Mouse (Mus musculus): ENCODE measurements around the gene Xylt1. TPM values are rescaled to one million over a fixed set of nuclear protein-coding genes. Genes with fewer than 3 reads are reported as not detected.

Gene Xylt1
- polyA plus RNA-seq, 1 experiment from 2014 or later, result 1.0 TPM

DNA sequence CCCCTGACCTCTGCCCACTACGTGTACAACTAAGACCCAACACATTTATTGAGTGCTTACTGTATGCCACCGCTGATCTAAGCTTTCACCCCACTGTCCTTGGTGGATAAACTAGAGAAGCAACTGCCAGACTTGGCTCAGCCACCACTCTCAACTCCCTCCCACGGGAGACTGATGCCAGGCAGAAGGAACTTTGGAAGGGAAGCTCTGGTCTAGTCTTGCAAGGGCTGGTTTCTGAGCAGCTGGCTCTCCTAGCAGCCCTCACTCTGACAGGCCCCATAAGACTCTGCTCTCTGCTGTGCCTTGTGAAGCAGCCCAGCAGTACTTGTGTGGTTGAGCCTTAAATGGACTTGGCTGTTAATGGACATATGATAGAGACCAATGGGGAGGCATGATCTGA lies 60.2 kb downstream of the Xylt1 start:
- Histone ChIP-seq H3K27me3 (no peaks in the 10 kb centered on the region), H3K27ac (no peak overlapping the region), H3K4me2 (no peak overlapping the region), H3K4me3 (no peak overlapping the region), H3K36me3 (no peaks in the 10 kb centered on the region), H3K9me3 (no peaks in the 10 kb centered on the region), H3K9ac (no peak overlapping the region), H3K4me1 (no peaks in the 10 kb centered on the region)
- WGBS, result 76% methylated on average over 3 of the region's 3 CpGs
- ATAC-seq (ENCODE audit: borderline replicate concordance, extremely low read depth, low FRiP score, low TSS enrichment), result no peak

GRCm38 (mm10) chr7:117442639-117443038 lies 61.9 kb downstream of the Xylt1 start:
- H3K27me3 ChIP-seq, result no peaks in the 10 kb centered on the region
- H3K36me3 ChIP-seq, result no peaks in the 10 kb centered on the region
- H3K4me1 ChIP-seq, result no peaks in the 10 kb centered on the region
- 65% methylated on average over 2 of the region's 2 CpGs for WGBS
- H3K4me2 ChIP-seq, result no peak overlapping the region
- H3K9me3 ChIP-seq, result no peaks in the 10 kb centered on the region
- no peak overlapping the region for H3K4me3 ChIP-seq
- H3K9ac ChIP-seq, result no peak overlapping the region
- no peak for ATAC-seq (ENCODE audit: borderline replicate concordance, extremely low read depth, low FRiP score, low TSS enrichment)
- no peak overlapping the region for H3K27ac ChIP-seq

GRCm38 (mm10) chr7:117443215-117443614 lies 62.4 kb downstream of the Xylt1 start:
- Histone ChIP-seq H3K4me1 (no peaks in the 10 kb centered on the region), H3K9ac (no peak overlapping the region), H3K27me3 (no peaks in the 10 kb centered on the region), H3K4me2 (no peak overlapping the region), H3K27ac (no peak overlapping the region), H3K4me3 (no peak overlapping the region), H3K9me3 (no peaks in the 10 kb centered on the region), H3K36me3 (no peaks in the 10 kb centered on the region)
- ATAC-seq (ENCODE audit: borderline replicate concordance, extremely low read depth, low FRiP score, low TSS enrichment), result no peak
- WGBS, result 76% methylated on average over 7 of the region's 7 CpGs

GRCm38 (mm10) chr7:117445471-117445870 lies 64.7 kb downstream of the Xylt1 start:
- H3K4me2 ChIP-seq, result no peak overlapping the region
- no peak overlapping the region for H3K27ac ChIP-seq
- WGBS, result 48% methylated on average over 3 of the region's 3 CpGs

DNA sequence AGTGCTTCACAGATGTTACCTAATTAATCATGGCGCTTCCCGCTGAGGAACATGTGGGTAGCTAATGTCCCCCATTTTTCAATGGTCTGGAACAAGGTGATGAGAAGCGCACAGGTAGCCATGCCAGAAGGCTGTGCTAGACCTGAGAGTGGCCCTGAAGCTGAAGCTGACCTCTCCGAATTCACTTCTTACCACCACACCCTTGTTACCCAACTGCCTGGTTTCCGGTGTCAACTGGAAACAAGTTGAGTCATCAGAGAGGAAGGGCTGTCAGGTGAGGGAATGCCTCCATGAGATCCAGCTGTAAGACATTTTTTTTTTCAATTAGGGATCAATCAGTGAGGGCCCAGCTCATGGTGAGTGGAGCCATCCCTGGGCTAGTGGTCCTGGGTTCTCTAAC lies 68.8 kb downstream of the Xylt1 start:
- Histone ChIP-seq H3K9me3 (no peaks in the 10 kb centered on the region), H3K9ac (no peak overlapping the region), H3K27ac (no peak overlapping the region), H3K36me3 (no peaks in the 10 kb centered on the region), H3K27me3 (no peaks in the 10 kb centered on the region), H3K4me3 (no peak overlapping the region), H3K4me1 (peaks cover 17% of the 10 kb centered on the region), H3K4me2 (no peak overlapping the region)
- no peak for ATAC-seq (ENCODE audit: borderline replicate concordance, extremely low read depth, low FRiP score, low TSS enrichment)
- 96% methylated on average over 5 of the region's 5 CpGs for WGBS

More at GRCm38 (mm10) chr7:117445471-117445870, 64.7 kb downstream of the Xylt1 start:
- Histone ChIP-seq H3K4me1 (no peaks in the 10 kb centered on the region), H3K36me3 (no peaks in the 10 kb centered on the region), H3K4me3 (no peak overlapping the region), H3K27me3 (no peaks in the 10 kb centered on the region), H3K9ac (no peak overlapping the region), H3K9me3 (no peaks in the 10 kb centered on the region)
- no peak for ATAC-seq (ENCODE audit: borderline replicate concordance, extremely low read depth, low FRiP score, low TSS enrichment)

GRCm38 (mm10) chr7:117451212-117451611 lies 70.4 kb downstream of the Xylt1 start:
- Histone ChIP-seq H3K27ac (no peak overlapping the region), H3K4me2 (no peak overlapping the region), H3K9me3 (no peaks in the 10 kb centered on the region)

DNA sequence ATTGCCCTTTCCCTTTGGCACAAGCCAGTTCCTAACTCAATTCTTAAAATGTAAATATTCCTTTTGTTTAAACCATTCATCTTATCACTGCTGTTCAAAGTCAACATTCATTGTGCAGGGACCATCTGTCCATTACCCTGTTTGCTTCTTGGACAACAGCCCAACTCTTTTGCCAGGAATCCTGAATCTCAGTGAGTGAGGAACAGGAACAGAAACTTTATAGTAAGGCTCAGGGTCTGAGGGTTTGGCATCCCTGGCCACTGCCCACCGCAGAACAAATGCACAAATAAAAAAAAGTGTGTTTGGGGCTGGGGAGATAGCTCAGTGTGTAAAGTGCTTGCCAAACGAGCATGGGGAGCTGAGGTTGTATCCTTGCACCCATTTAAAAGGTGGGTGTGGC lies 71.5 kb downstream of the Xylt1 start:
- Histone ChIP-seq H3K9ac (no peak overlapping the region), H3K27me3 (no peaks in the 10 kb centered on the region), H3K4me3 (no peak overlapping the region), H3K9me3 (no peaks in the 10 kb centered on the region), H3K4me1 (peaks cover 17% of the 10 kb centered on the region), H3K27ac (no peak overlapping the region), H3K4me2 (no peak overlapping the region), H3K36me3 (no peaks in the 10 kb centered on the region)
- no peak; the same call in 1 of the 2 replicates for ATAC-seq (ENCODE audit: borderline replicate concordance, extremely low read depth, low FRiP score, low TSS enrichment)
- WGBS, result 17% methylated on average over 2 of the region's 2 CpGs

More at GRCm38 (mm10) chr7:117451212-117451611, 70.4 kb downstream of the Xylt1 start:
- Histone ChIP-seq H3K9ac (no peak overlapping the region), H3K4me3 (no peak overlapping the region), H3K27me3 (no peaks in the 10 kb centered on the region), H3K36me3 (no peaks in the 10 kb centered on the region), H3K4me1 (peaks cover 17% of the 10 kb centered on the region)
- ATAC-seq (ENCODE audit: borderline replicate concordance, extremely low read depth, low FRiP score, low TSS enrichment), result no peak

DNA sequence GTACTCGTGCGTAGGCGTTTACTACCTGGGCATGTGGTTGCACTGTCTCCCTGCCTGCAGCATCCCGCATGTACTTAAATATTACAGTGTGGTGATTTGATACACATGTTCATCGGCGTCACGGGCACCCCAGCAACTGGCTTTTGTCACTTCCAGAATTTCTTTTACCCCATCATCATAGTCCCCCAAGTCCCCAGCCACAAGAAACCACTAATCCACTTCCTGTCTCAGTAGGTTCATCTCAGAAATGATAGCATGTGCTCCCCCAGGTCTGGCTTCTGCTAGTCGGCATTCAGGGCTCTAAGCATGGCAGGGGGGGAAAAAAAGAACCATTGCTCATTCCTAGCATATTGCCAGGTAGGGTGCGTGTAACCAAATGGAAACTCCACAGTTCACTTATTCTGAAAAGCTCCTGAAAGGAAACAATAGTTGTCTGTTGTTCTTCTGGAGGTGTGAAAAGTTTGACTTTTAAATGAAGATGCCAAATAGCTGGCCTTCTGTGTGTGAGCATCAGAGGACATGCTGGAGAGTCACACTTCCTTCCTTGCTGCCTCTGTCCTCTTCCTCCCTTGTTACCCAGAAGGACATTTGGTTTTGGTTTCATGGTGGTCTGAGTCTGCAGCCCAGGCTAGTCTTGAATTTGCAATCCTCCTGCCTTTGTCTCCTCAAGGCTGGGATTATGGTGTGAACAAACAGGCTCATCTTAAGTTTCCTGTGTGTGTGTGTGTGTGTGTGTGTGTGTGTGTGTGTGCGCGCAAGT lies 74.2 kb downstream of the Xylt1 start:
- Histone ChIP-seq H3K4me1 (peaks cover 17% of the 10 kb centered on the region), H3K9ac (no peak overlapping the region), H3K9me3 (no peaks in the 10 kb centered on the region), H3K4me3 (no peak overlapping the region), H3K27me3 (no peaks in the 10 kb centered on the region), H3K27ac (no peak overlapping the region), H3K4me2 (no peak overlapping the region), H3K36me3 (no peaks in the 10 kb centered on the region)
- 88% methylated on average over 11 of the region's 11 CpGs for WGBS
- ATAC-seq (ENCODE audit: borderline replicate concordance, extremely low read depth, low FRiP score, low TSS enrichment), result no peak

DNA sequence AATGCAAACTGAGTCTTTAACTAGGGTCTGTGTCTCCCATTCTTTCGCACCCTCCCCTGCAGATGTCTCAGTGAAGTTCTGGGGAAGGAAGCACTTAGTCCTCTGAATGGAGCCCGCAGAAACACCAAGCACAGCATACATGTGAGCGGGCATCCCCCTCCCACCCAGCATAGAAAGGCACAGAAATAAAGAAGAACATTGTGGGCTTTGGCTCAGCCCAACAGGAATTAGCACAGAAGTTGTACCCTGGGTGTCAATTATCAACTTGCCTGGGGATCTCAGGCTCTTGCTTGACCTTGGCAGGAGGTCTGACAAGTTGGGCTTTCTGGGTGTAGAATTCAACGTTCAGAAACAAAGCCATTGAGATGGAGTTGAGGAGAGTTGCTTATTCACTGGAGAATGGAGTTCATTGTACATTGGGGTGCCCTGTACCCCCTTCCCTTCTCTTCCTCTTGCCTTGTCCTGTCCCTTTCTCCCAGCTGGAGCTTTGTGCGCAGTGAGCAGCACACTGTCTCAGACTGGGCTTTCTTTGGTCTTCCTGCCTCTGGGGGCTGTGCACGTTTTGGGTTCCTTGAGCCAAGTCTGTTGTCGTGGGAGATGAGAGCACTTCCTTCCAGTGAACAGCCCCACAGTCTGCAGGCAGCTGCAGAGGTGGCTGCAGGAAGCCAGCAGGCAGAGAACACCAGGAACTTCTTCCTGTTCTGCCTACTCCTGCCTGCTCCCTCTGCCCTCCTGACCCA lies 81.6 kb downstream of the Xylt1 start:
- H3K4me1 ChIP-seq, result peaks cover 6% of the 10 kb centered on the region
- ATAC-seq (ENCODE audit: borderline replicate concordance, extremely low read depth, low FRiP score, low TSS enrichment), result peak; percentile 75
- H3K4me2 ChIP-seq, result no peak overlapping the region
- no peaks in the 10 kb centered on the region for H3K36me3 ChIP-seq
- no peak overlapping the region for H3K4me3 ChIP-seq
- WGBS, result 41% methylated on average over 7 of the region's 7 CpGs
- peak overlapping the region; percentile 50; the same call in 1 of the 2 replicates for H3K27ac ChIP-seq
- no peak overlapping the region for H3K9ac ChIP-seq
- no peaks in the 10 kb centered on the region for H3K9me3 ChIP-seq
- H3K27me3 ChIP-seq, result no peaks in the 10 kb centered on the region

- Histone ChIP-seq H3K4me3 (no peak overlapping the region), H3K9ac (no peak overlapping the region), H3K9me3 (no peaks in the 10 kb centered on the region), H3K27ac (no peak overlapping the region), H3K4me1 (peaks cover 6% of the 10 kb centered on the region), H3K36me3 (no peaks in the 10 kb centered on the region), H3K27me3 (no peaks in the 10 kb centered on the region), H3K4me2 (no peak overlapping the region)
- no peak for ATAC-seq (ENCODE audit: borderline replicate concordance, extremely low read depth, low FRiP score, low TSS enrichment)
- WGBS, result 46% methylated on average over 4 of the region's 4 CpGs
Measured at GRCm38 (mm10) chr7:117464956-117465355, 84.2 kb downstream of the Xylt1 start.

- WGBS, result 87% methylated on average over 7 of the region's 7 CpGs
- no peak for ATAC-seq (ENCODE audit: borderline replicate concordance, extremely low read depth, low FRiP score, low TSS enrichment)
- no peak overlapping the region for H3K4me3 ChIP-seq
- H3K36me3 ChIP-seq, result no peaks in the 10 kb centered on the region
- H3K4me1 ChIP-seq, result peaks cover 6% of the 10 kb centered on the region
- H3K9me3 ChIP-seq, result no peaks in the 10 kb centered on the region
- H3K9ac ChIP-seq, result no peak overlapping the region
- no peak overlapping the region for H3K4me2 ChIP-seq
- no peaks in the 10 kb centered on the region for H3K27me3 ChIP-seq
- no peak overlapping the region for H3K27ac ChIP-seq
Measured at GRCm38 (mm10) chr7:117466006-117466780, 85.4 kb downstream of the Xylt1 start.

Data from lung, embryonic 15.5 days (tissue).